Mouse (Mus musculus): ENCODE data around the gene Isg15. TPM values are rescaled to one million over a fixed set of nuclear protein-coding genes. Genes with fewer than 3 reads are reported as not detected.
A peak's percentile ranks its signal among the peaks of the same experiment; 100 is the strongest.

The Isg15 gene
- 0.47 and 0.51 TPM in 2 replicates for polyA plus RNA-seq (2014; fragmentation: Nextera tagmentation; extraction: Ambion mirVana)

- Histone ChIP-seq H3K27me3 (replicated peaks; ENCODE audit: control insufficient read depth, insufficient read depth, low read length) (peaks cover 31% of the 10 kb centered on the region), H3K9me3 (ENCODE audit: control insufficient read depth, low read length) (no peaks in the 10 kb centered on the region), H3K27ac (ENCODE audit: low read depth, low read length) (no peak within 1 kb of the TSS), H3K4me1 (replicated peaks; ENCODE audit: control insufficient read depth, insufficient read depth, low read length) (peaks cover 19% of the 10 kb centered on the region), H3K4me3 (ENCODE audit: low read depth, low read length) (no peak within 1 kb of the TSS), H3K36me3 (ENCODE audit: control insufficient read depth, insufficient read depth, low read length) (no peaks in the 10 kb centered on the region), H3K4me2 (peak within 1 kb of the TSS; percentile 27), H3K9ac (ENCODE audit: low read depth, low read length) (0 out of 2 replicates have a peak within 1 kb of the TSS, but pooled peaks have one; percentile 6)
- WGBS, result 49% methylated on average over 10 of the region's 10 CpGs
- ATAC-seq (replicated peaks; ENCODE audit: low FRiP score) (no peak), DNase-seq (ENCODE audit: low spot score) (no peak)
Observed at GRCm38 (mm10) chr4:156200623-156201475, at the start of gene Isg15. TSS of gene Isg15 (minus strand) at chr4:156200818.

- peaks cover 21% of the 10 kb centered on the region for H3K4me1 ChIP-seq (replicated peaks; ENCODE audit: control insufficient read depth, insufficient read depth, low read length)
Observed at GRCm38 (mm10) chr4:156249567-156249966, 48.9 kb upstream of the Isg15 start.

GRCm38 (mm10) chr4:156236651-156237447 lies 36.2 kb upstream of the Isg15 start:
- WGBS, result 22% methylated on average over 55 of the region's 60 CpGs
- Histone ChIP-seq H3K9me3 (ENCODE audit: control insufficient read depth, low read length) (no peaks in the 10 kb centered on the region), H3K27ac (ENCODE audit: low read depth, low read length) (peak overlapping the region; percentile 99), H3K9ac (ENCODE audit: low read depth, low read length) (peak overlapping the region; percentile 93), H3K27me3 (replicated peaks; ENCODE audit: control insufficient read depth, insufficient read depth, low read length) (no peaks in the 10 kb centered on the region), H3K4me3 (ENCODE audit: low read depth, low read length) (peak overlapping the region; percentile 94), H3K36me3 (ENCODE audit: control insufficient read depth, insufficient read depth, low read length) (peaks cover 48% of the 10 kb centered on the region), H3K4me2 (peak overlapping the region; percentile 98), H3K4me1 (replicated peaks; ENCODE audit: control insufficient read depth, insufficient read depth, low read length) (peaks cover 16% of the 10 kb centered on the region)
- ATAC-seq (replicated peaks; ENCODE audit: low FRiP score) (no peak), DNase-seq (ENCODE audit: low spot score) (no peak)

More at GRCm38 (mm10) chr4:156249567-156249966, 48.9 kb upstream of the Isg15 start:
- peaks cover 6% of the 10 kb centered on the region for H3K27me3 ChIP-seq (replicated peaks; ENCODE audit: control insufficient read depth, insufficient read depth, low read length)
- DNase-seq (ENCODE audit: low spot score) (no peak), ATAC-seq (replicated peaks; ENCODE audit: low FRiP score) (no peak)
- peaks cover 39% of the 10 kb centered on the region for H3K36me3 ChIP-seq (ENCODE audit: control insufficient read depth, insufficient read depth, low read length)
- H3K9me3 ChIP-seq (ENCODE audit: control insufficient read depth, low read length), result no peaks in the 10 kb centered on the region
- H3K4me2 ChIP-seq, result no peak overlapping the region
- H3K9ac ChIP-seq (ENCODE audit: low read depth, low read length), result no peak overlapping the region
- WGBS, result 70% methylated on average over 11 of the region's 11 CpGs
- 0 out of 2 replicates have a peak overlapping the region, but pooled peaks have one; percentile 24 for H3K27ac ChIP-seq (ENCODE audit: low read depth, low read length)
- no peak overlapping the region for H3K4me3 ChIP-seq (ENCODE audit: low read depth, low read length)

- Histone ChIP-seq H3K4me3 (ENCODE audit: low read depth, low read length) (peak within 1 kb of the TSS; percentile 94), H3K9ac (ENCODE audit: low read depth, low read length) (peak within 1 kb of the TSS; percentile 93), H3K27me3 (replicated peaks; ENCODE audit: control insufficient read depth, insufficient read depth, low read length) (no peaks in the 10 kb centered on the region), H3K27ac (ENCODE audit: low read depth, low read length) (peak within 1 kb of the TSS; percentile 99), H3K9me3 (ENCODE audit: control insufficient read depth, low read length) (no peaks in the 10 kb centered on the region), H3K4me2 (peak within 1 kb of the TSS; percentile 98), H3K36me3 (ENCODE audit: control insufficient read depth, insufficient read depth, low read length) (peaks cover 45% of the 10 kb centered on the region), H3K4me1 (replicated peaks; ENCODE audit: control insufficient read depth, insufficient read depth, low read length) (peaks cover 16% of the 10 kb centered on the region)
- WGBS, result under 1% methylated on average over 85 of the region's 90 CpGs
- peak; percentile 96 for DNase-seq (ENCODE audit: low spot score)
- peak; percentile 86 for ATAC-seq (replicated peaks; ENCODE audit: low FRiP score)
Observed at GRCm38 (mm10) chr4:156235808-156236533, 35.4 kb upstream of the Isg15 start, which contains the start of gene Noc2l. TSS of gene Noc2l (plus strand) at chr4:156236010.

- WGBS, result under 1% methylated on average over 15 of the region's 15 CpGs
- H3K27ac ChIP-seq (ENCODE audit: low read depth, low read length), result peak overlapping the region; percentile 99
- no peak for DNase-seq (ENCODE audit: low spot score)
- peaks cover 44% of the 10 kb centered on the region for H3K36me3 ChIP-seq (ENCODE audit: control insufficient read depth, insufficient read depth, low read length)
- H3K4me3 ChIP-seq (ENCODE audit: low read depth, low read length), result peak overlapping the region; percentile 94
- H3K9ac ChIP-seq (ENCODE audit: low read depth, low read length), result peak overlapping the region; percentile 93
- no peaks in the 10 kb centered on the region for H3K9me3 ChIP-seq (ENCODE audit: control insufficient read depth, low read length)
- H3K4me1 ChIP-seq (replicated peaks; ENCODE audit: control insufficient read depth, insufficient read depth, low read length), result peaks cover 16% of the 10 kb centered on the region
- H3K4me2 ChIP-seq, result peak overlapping the region; percentile 98
- peak; percentile 40 for ATAC-seq (replicated peaks; ENCODE audit: low FRiP score)
- H3K27me3 ChIP-seq (replicated peaks; ENCODE audit: control insufficient read depth, insufficient read depth, low read length), result no peaks in the 10 kb centered on the region
Observed at GRCm38 (mm10) chr4:156235360-156235770, 34.7 kb upstream of the Isg15 start.

GRCm38 (mm10) chr4:156234701-156235213 lies 34.1 kb upstream of the Isg15 start, which contains the start of gene Plekhn1:
TSS of gene Plekhn1 (minus strand) at chr4:156234857.
- peaks cover 41% of the 10 kb centered on the region for H3K36me3 ChIP-seq (ENCODE audit: control insufficient read depth, insufficient read depth, low read length)
- ATAC-seq (replicated peaks; ENCODE audit: low FRiP score), result peak; percentile 33
- no peaks in the 10 kb centered on the region for H3K27me3 ChIP-seq (replicated peaks; ENCODE audit: control insufficient read depth, insufficient read depth, low read length)
- H3K4me2 ChIP-seq, result peak within 1 kb of the TSS; percentile 98
- peak; percentile 82 for DNase-seq (ENCODE audit: low spot score)
- H3K27ac ChIP-seq (ENCODE audit: low read depth, low read length), result peak within 1 kb of the TSS; percentile 99
- H3K4me3 ChIP-seq (ENCODE audit: low read depth, low read length), result peak within 1 kb of the TSS; percentile 94
- H3K4me1 ChIP-seq (replicated peaks; ENCODE audit: control insufficient read depth, insufficient read depth, low read length), result peaks cover 16% of the 10 kb centered on the region
- 0% methylated on average over 38 of the region's 48 CpGs for WGBS
- H3K9ac ChIP-seq (ENCODE audit: low read depth, low read length), result peak within 1 kb of the TSS; percentile 93
- no peaks in the 10 kb centered on the region for H3K9me3 ChIP-seq (ENCODE audit: control insufficient read depth, low read length)

- Histone ChIP-seq H3K4me3 (ENCODE audit: low read depth, low read length) (peak overlapping the region; percentile 94), H3K27ac (ENCODE audit: low read depth, low read length) (peak overlapping the region; percentile 55), H3K9me3 (ENCODE audit: control insufficient read depth, low read length) (no peaks in the 10 kb centered on the region), H3K4me2 (peak overlapping the region; percentile 98), H3K9ac (ENCODE audit: low read depth, low read length) (peak overlapping the region; percentile 90), H3K36me3 (ENCODE audit: control insufficient read depth, insufficient read depth, low read length) (peaks cover 39% of the 10 kb centered on the region), H3K4me1 (replicated peaks; ENCODE audit: control insufficient read depth, insufficient read depth, low read length) (peaks cover 19% of the 10 kb centered on the region), H3K27me3 (replicated peaks; ENCODE audit: control insufficient read depth, insufficient read depth, low read length) (no peaks in the 10 kb centered on the region)
- WGBS, result 16% methylated on average over 17 of the region's 17 CpGs
- DNase-seq (ENCODE audit: low spot score) (no peak), ATAC-seq (replicated peaks; ENCODE audit: low FRiP score) (no peak)
Observed at GRCm38 (mm10) chr4:156234021-156234501, 33.4 kb upstream of the Isg15 start.
